Mouse (Mus musculus) CH12.LX (cell line): ENCODE data around the gene Thoc7. TPM values are rescaled to one million over a fixed set of nuclear protein-coding genes. Genes with fewer than 3 reads are reported as not detected.
A peak's percentile ranks its signal among the peaks of the same experiment; 100 is the strongest.

Experiments used
- DNase-seq: peaks from one replicate; pipeline ENCODE4 v3.0.0-alpha.2; 2013; ENCODE audit errors: extremely low read depth
- H3K27ac ChIP-seq: 2 replicates; pipeline ENCODE4 v1.5.1; 2012; ENCODE audit warnings: low read depth, mild to moderate bottlenecking, control low read depth, moderate library complexity; ENCODE audit not compliant: insufficient read depth
- H3K27me3 ChIP-seq: replicated peaks from 2 replicates; pipeline ENCODE3; 2012; ENCODE audit warnings: inconsistent platforms
- H3K36me3 ChIP-seq, 2 experiments: replicated peaks in 1 of 2; 2 replicates each; pipeline versions ENCODE3 to v1.6.1; 2012; ENCODE audit warnings: inconsistent platforms in 1 of 2, low read length in 1 of 2, mild to moderate bottlenecking in 1 of 2, mixed read lengths in 1 of 2, moderate library complexity in 1 of 2; ENCODE audit not compliant: control insufficient read depth in 1 of 2, insufficient read depth in 1 of 2
- H3K4me1 ChIP-seq, 2 experiments: 2 replicates each; pipeline ENCODE4 v1.6.1; 2012; ENCODE audit warnings: inconsistent platforms in 1 of 2, moderate library complexity in 1 of 2; ENCODE audit not compliant: insufficient read depth in 2 of 2, control insufficient read depth in 1 of 2
- H3K4me2 ChIP-seq: 2 replicates; pipeline ENCODE4 v1.6.1; 2012; ENCODE audit warnings: low read depth, mild to moderate bottlenecking, control low read depth; ENCODE audit not compliant: poor library complexity, insufficient read depth, severe bottlenecking
- H3K4me3 ChIP-seq, 3 experiments: fragments of 150-350 bp in 1 of 3; sonication (generic) in 1 of 3; replicated peaks in 1 of 3; 2 replicates each; pipeline versions ENCODE3 to v1.5.1; 2011 to 2012; ENCODE audit warnings: low read depth in 2 of 3, low read length in 2 of 3, mild to moderate bottlenecking in 2 of 3, moderate library complexity in 2 of 3, control low read depth in 1 of 3, improper control_type of control experiment in 1 of 3, inconsistent platforms in 1 of 3, mixed read lengths in 1 of 3; ENCODE audit not compliant: poor library complexity in 1 of 3
- H3K79me2 ChIP-seq: replicated peaks from 2 replicates; pipeline ENCODE4 v1.6.1; 2012; ENCODE audit warnings: mild to moderate bottlenecking, moderate library complexity; ENCODE audit not compliant: control insufficient read depth, poor library complexity, insufficient read depth, severe bottlenecking; ENCODE audit errors: extremely low read depth
- H3K9ac ChIP-seq: 2 replicates; pipeline ENCODE4 v1.6.1; 2012; ENCODE audit warnings: low read depth, mild to moderate bottlenecking, control low read depth, moderate library complexity; ENCODE audit not compliant: insufficient read depth
- H3K9me3 ChIP-seq: replicated peaks from 2 replicates; pipeline ENCODE3; 2012; ENCODE audit warnings: low read length, inconsistent platforms, mixed read lengths
- CTCF ChIP-seq, 2 experiments: IDR thresholded peaks in 1 of 2; conservative IDR thresholded peaks in 1 of 2; 2 replicates each; pipeline ENCODE4 v1.5.1; 2011 to 2012; ENCODE audit warnings: low read depth in 2 of 2, low read length in 2 of 2, improper control_type of control experiment in 1 of 2, inconsistent platforms in 1 of 2, mild to moderate bottlenecking in 1 of 2, moderate library complexity in 1 of 2
- E2F4 ChIP-seq: IDR thresholded peaks from 2 replicates; pipeline ENCODE4 v1.6.1; 2011; ENCODE audit warnings: low read depth, low read length, improper control_type of control experiment; ENCODE audit not compliant: insufficient replicate concordance
- ELF1 ChIP-seq: IDR thresholded peaks from 2 replicates; pipeline ENCODE4 v1.6.1; 2014; ENCODE audit warnings: low read depth, mild to moderate bottlenecking, inconsistent platforms, low read length, improper control_type of control experiment
- EP300 ChIP-seq: IDR thresholded peaks from 2 replicates; pipeline ENCODE4 v1.6.1; 2011; ENCODE audit warnings: low read length, improper control_type of control experiment
- ETS1 ChIP-seq: conservative IDR thresholded peaks from 2 replicates; pipeline ENCODE4 v1.6.1; 2012; ENCODE audit warnings: low read depth, mild to moderate bottlenecking, inconsistent platforms, low read length, improper control_type of control experiment, moderate library complexity
- GABPA ChIP-seq: IDR thresholded peaks from 2 replicates; pipeline ENCODE4 v1.6.1; 2012; ENCODE audit warnings: low read depth, low read length, improper control_type of control experiment, inconsistent platforms; ENCODE audit not compliant: insufficient replicate concordance
- IRF4 ChIP-seq: IDR thresholded peaks from 2 replicates; pipeline ENCODE4 v1.6.1; 2014; ENCODE audit warnings: low read depth, mild to moderate bottlenecking, inconsistent platforms, low read length, improper control_type of control experiment
- MXI1 ChIP-seq: IDR thresholded peaks from 2 replicates; pipeline ENCODE4 v1.6.1; 2011; ENCODE audit warnings: mild to moderate bottlenecking, low read depth, low read length, improper control_type of control experiment
- NELFE ChIP-seq: IDR thresholded peaks from 2 replicates; pipeline ENCODE4 v1.6.1; 2011; ENCODE audit warnings: low read depth, low read length, improper control_type of control experiment
- NRF1 ChIP-seq: IDR thresholded peaks from 2 replicates; pipeline ENCODE4 v1.6.1; 2014; ENCODE audit warnings: low read depth, mild to moderate bottlenecking, inconsistent platforms, low read length, improper control_type of control experiment, moderate library complexity
- SIN3A ChIP-seq: IDR thresholded peaks from 2 replicates; pipeline ENCODE4 v1.6.1; 2012; ENCODE audit warnings: low read length, improper control_type of control experiment, inconsistent platforms
- SMC3 ChIP-seq: IDR thresholded peaks from 2 replicates; pipeline ENCODE4 v1.6.1; 2011; ENCODE audit warnings: low read depth, low read length, improper control_type of control experiment
- TCF12 ChIP-seq: IDR thresholded peaks from 2 replicates; pipeline ENCODE4 v1.6.1; 2014; ENCODE audit warnings: low read depth, mild to moderate bottlenecking, inconsistent platforms, low read length, improper control_type of control experiment
- UBTF ChIP-seq: IDR thresholded peaks from 2 replicates; pipeline ENCODE4 v1.6.1; 2012; ENCODE audit warnings: low read depth, mild to moderate bottlenecking, inconsistent platforms, low read length, improper control_type of control experiment, moderate library complexity
- USF2 ChIP-seq: conservative IDR thresholded peaks from 2 replicates; pipeline ENCODE4 v1.6.1; 2011; ENCODE audit warnings: low read depth, low read length, improper control_type of control experiment
- ZNF384 ChIP-seq: IDR thresholded peaks from 2 replicates; pipeline ENCODE4 v1.6.1; 2012; ENCODE audit warnings: low read depth, low read length, improper control_type of control experiment, inconsistent platforms
- dilution Hi-C: fragments of 300-500 bp; cut with MboI; formaldehyde crosslinking; loops from 2 replicates; pipeline ENCODE4 v1.14.3; 2020; ENCODE audit warnings: low sequenced_read_pairs; ENCODE audit not compliant: extremely low pct_unique_long_range_greater_than_20kb, extremely low pct_ligation_motif_present
- in situ Hi-C: fragments of 300-500 bp; cut with MboI; formaldehyde crosslinking; loops from 3 replicates; pipeline ENCODE4 v1.14.3; 2019; ENCODE audit warnings: low sequenced_read_pairs, low pct_ligation_motif_present, low pct_unique_long_range_greater_than_20kb, mixed read lengths
- polyA plus RNA-seq: library from polyadenylated mRNA; unstranded; fragments of >175 nt; gene quantifications from 2 replicates; pipeline ENCODE4 v1.2.1, GENCODE M21; 2012; ENCODE audit warnings: low read depth; ENCODE audit not compliant: insufficient read length
- total RNA-seq, 2 experiments: library from RNA; depleted of rRNA; stranded (reverse); fragments of 300-350 nt in 1 of 2; fragments of >200 nt in 1 of 2; gene quantifications; 2 replicates each; pipeline ENCODE4 v1.2.3; 2012 to 2014

Gene Thoc7
- 98.6 and 104 TPM in 2 replicates for total RNA-seq (2012; rRNA removed)
- total RNA-seq (2014; rRNA removed) = 209 and 218 TPM in 2 replicates
- 162 and 209 TPM in 2 replicates for polyA plus RNA-seq

GRCm38 (mm10) chr14:13961401-13962112 is at the start of gene Thoc7, which contains the start of gene Atxn7:
TSS of gene Thoc7 (minus strand) at chr14:13961852.
TSS of gene Atxn7 (plus strand) at chr14:13961440.
- H3K27me3 ChIP-seq = no peaks in the 10 kb centered on the region
- DNase-seq = peak; percentile 33

GRCm38 (mm10) chr14:14009712-14010111 is 48.1 kb upstream of the Thoc7 start:
- Histone ChIP-seq H3K4me3 (no peak overlapping the region), H3K36me3 (no peaks in the 10 kb centered on the region), H3K9ac (no peak overlapping the region), H3K4me2 (no peak overlapping the region; the same call in 1 of the 2 replicates), H3K4me1 (peaks cover 0 to 10% of the 10 kb centered on the region in 2 experiments; a peak in 2 of 4 replicates), H3K9me3 (no peaks in the 10 kb centered on the region), H3K27ac (no peak overlapping the region), H3K27me3 (no peaks in the 10 kb centered on the region), H3K79me2 (no peaks in the 10 kb centered on the region)
- in situ Hi-C loops = no loop called here
- dilution Hi-C loops = no loop called here
- no peak for TF ChIP-seq ZNF384
- TF ChIP-seq EP300 = no peak
- TF ChIP-seq SMC3 = no peak
- no peak for DNase-seq

More at GRCm38 (mm10) chr14:13961401-13962112, at the start of gene Thoc7, which contains the start of gene Atxn7:
- Histone ChIP-seq H3K4me1 (peaks cover 0 to 22% of the 10 kb centered on the region in 2 experiments; a peak in 2 of 4 replicates), H3K79me2 (peaks cover 30% of the 10 kb centered on the region), H3K9ac (peak within 1 kb of the TSS; percentile 96), H3K27ac (no peak within 1 kb of the TSS; the same call in 1 of the 2 replicates), H3K4me2 (peak within 1 kb of the TSS; percentile 84), H3K9me3 (no peaks in the 10 kb centered on the region), H3K36me3 (peaks cover 0 to 16% of the 10 kb centered on the region in 2 experiments), H3K4me3 (peak within 1 kb of the TSS; percentile 73 to 90 (median 85))
- no peak for TF ChIP-seq MXI1
- no peak for TF ChIP-seq IRF4
- no peak for TF ChIP-seq USF2
- TF ChIP-seq SIN3A = peak; percentile 32; the same call in 1 of the 2 replicates
- TF ChIP-seq SMC3 = no peak
- no peak for TF ChIP-seq CTCF (conservative IDR thresholded peaks at IDR 0.05 in 1 of 2, IDR thresholded peaks at IDR 0.05 in 1 of 2; ENCODE audit: low read depth in 2 of 2, low read length in 2 of 2)
- TF ChIP-seq E2F4 = no peak
- TF ChIP-seq NRF1 = 0 out of 2 replicates have a peak, but pooled peaks have one; percentile 25
- no peak for TF ChIP-seq ETS1
- TF ChIP-seq TCF12 = no peak
- TF ChIP-seq GABPA = no peak
- no peak; the same call in 1 of the 2 replicates for TF ChIP-seq UBTF
- no peak for TF ChIP-seq NELFE
- no peak for TF ChIP-seq ELF1
- in situ Hi-C loops (no loop called here), dilution Hi-C loops (no loop called here)
